Mouse (Mus musculus): ENCODE measurements around the gene Nkx1-2. TPM values are rescaled to one million over a fixed set of nuclear protein-coding genes. Genes with fewer than 3 reads are reported as not detected.

Gene Nkx1-2
- polyA plus RNA-seq, 1 experiment from 2014 or later = 0.80 TPM

DNA sequence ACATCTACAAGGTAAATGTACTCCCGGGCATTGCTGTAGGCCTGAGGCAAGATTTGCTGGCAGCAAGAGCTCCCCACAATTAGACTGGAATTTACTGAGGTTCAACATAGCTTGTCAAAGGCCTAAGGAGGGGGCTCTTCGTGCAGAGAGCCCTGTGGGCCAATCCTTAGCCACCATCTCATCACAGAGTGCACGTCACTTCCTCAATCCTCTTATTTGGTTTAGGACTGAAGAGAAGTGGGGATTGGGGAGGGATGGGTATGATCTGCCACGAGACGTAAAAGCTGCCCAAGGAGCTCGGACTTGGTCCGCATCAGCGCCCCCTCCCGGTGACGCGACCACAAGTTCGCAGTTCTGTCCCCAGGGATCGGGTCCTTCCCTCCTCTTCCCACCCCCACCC, 23.8 kb downstream of the Nkx1-2 start:
- peak; percentile 85 for DNase-seq (ENCODE audit: low spot score)
- Histone ChIP-seq H3K27me3 (ENCODE audit: low read depth, poor library complexity, severe bottlenecking) (peaks cover 37% of the 10 kb centered on the region), H3K27ac (replicated peaks) (peak overlapping the region; percentile 93), H3K36me3 (no peaks in the 10 kb centered on the region), H3K4me1 (peaks cover 33% of the 10 kb centered on the region), H3K4me3 (peak overlapping the region; percentile 82), H3K9me3 (replicated peaks) (no peaks in the 10 kb centered on the region)
- 1% methylated on average over 13 of the region's 13 CpGs for WGBS

DNA sequence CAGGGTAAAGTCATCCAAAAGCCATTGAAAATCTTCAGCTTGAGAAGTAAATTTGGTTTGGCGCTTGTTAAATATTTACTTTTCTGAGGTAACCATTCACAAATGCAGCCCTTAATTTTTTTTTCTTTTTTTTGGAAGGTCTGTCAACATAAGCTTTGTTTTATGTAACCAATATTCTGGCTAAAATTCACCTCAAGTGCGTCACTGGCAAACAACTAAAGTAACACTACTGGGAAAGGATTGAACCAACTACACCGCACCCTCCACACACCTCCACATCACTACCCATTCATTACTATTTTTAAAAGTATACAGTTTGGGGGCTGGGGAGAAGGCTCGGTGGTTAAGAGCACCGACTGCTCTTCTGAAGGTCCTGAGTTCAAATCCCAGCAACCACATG, 24.8 kb downstream of the Nkx1-2 start:
- H3K9me3 ChIP-seq (replicated peaks) = no peaks in the 10 kb centered on the region
- 98% methylated on average over 5 of the region's 5 CpGs for WGBS

DNA sequence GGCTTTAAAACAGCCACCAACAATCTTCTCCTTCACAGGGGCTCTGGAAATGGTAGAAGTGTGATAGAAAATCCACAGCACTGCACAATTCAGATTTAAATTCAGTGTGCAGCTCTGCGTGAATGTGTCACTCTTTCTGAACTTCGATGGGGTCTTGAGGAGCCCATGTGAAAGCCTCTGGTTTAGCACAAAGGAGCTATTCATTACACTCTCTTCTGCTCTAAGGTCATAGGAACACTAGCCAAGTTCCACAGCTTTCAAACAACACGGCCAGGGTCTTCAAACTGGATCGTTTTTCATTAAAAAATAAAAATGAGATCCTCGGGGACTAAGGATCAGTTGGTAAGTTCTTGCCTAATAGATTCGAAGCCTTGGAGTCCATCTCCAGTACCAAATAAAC, 26.2 kb downstream of the Nkx1-2 start:
- H3K27me3 ChIP-seq (ENCODE audit: low read depth, poor library complexity, severe bottlenecking) = peaks cover 16% of the 10 kb centered on the region
- peaks cover 33% of the 10 kb centered on the region for H3K4me1 ChIP-seq
- H3K9me3 ChIP-seq (replicated peaks) = no peaks in the 10 kb centered on the region
- WGBS = 70% methylated on average over 6 of the region's 6 CpGs
- no peak for DNase-seq (ENCODE audit: low spot score)
- peaks cover 16% of the 10 kb centered on the region for H3K36me3 ChIP-seq
- H3K27ac ChIP-seq (replicated peaks) = no peak overlapping the region; the same call in 1 of the 2 replicates
- no peak overlapping the region for H3K4me3 ChIP-seq

More for the DNA sequence above, 24.8 kb downstream of the Nkx1-2 start:
- H3K4me3 ChIP-seq = no peak overlapping the region
- peaks cover 33% of the 10 kb centered on the region for H3K4me1 ChIP-seq
- DNase-seq (ENCODE audit: low spot score) = no peak
- peaks cover 1% of the 10 kb centered on the region for H3K36me3 ChIP-seq
- H3K27me3 ChIP-seq (ENCODE audit: low read depth, poor library complexity, severe bottlenecking) = peaks cover 28% of the 10 kb centered on the region
- H3K27ac ChIP-seq (replicated peaks) = no peak overlapping the region

- Histone ChIP-seq H3K36me3 (peaks cover 20% of the 10 kb centered on the region), H3K4me1 (peaks cover 33% of the 10 kb centered on the region), H3K4me3 (no peak overlapping the region), H3K27ac (replicated peaks) (no peak overlapping the region), H3K27me3 (ENCODE audit: low read depth, poor library complexity, severe bottlenecking) (peaks cover 11% of the 10 kb centered on the region), H3K9me3 (replicated peaks) (no peaks in the 10 kb centered on the region)
- DNase-seq (ENCODE audit: low spot score) = no peak
- 85% methylated on average over 3 of the region's 3 CpGs for WGBS
These were observed 26.7 kb downstream of the Nkx1-2 start for GRCm38 (mm10) chr7:132572738-132573137.

DNA sequence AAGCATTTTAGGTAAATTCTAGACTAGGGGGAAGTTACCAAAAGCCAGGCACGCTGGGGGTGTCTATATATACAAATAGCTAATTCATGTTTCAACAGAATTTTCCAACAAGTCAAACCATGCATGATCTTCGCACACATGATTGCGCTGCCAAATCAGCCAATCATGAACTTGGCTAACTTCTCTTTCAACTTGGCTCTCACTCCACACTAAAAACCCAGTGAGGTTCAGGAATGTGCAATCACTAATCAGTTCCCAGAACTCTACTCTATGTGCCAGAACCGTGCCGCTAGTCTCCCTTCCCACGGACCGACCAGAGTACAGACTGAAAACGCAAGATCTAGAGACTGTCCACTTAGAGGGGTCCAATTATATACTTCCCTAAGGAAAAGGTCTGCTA, 28.0 kb downstream of the Nkx1-2 start:
- Histone ChIP-seq H3K27ac (replicated peaks) (no peak overlapping the region), H3K4me3 (no peak overlapping the region), H3K4me1 (peaks cover 30% of the 10 kb centered on the region), H3K9me3 (replicated peaks) (no peaks in the 10 kb centered on the region), H3K27me3 (ENCODE audit: low read depth, poor library complexity, severe bottlenecking) (no peaks in the 10 kb centered on the region), H3K36me3 (peaks cover 30% of the 10 kb centered on the region)
- WGBS = 95% methylated on average over 8 of the region's 8 CpGs
- no peak for DNase-seq (ENCODE audit: low spot score)

GRCm38 (mm10) chr7:132570071-132570470, 29.4 kb downstream of the Nkx1-2 start:
- peaks cover 21% of the 10 kb centered on the region for H3K4me1 ChIP-seq
- no peak for DNase-seq (ENCODE audit: low spot score)
- no peaks in the 10 kb centered on the region for H3K27me3 ChIP-seq (ENCODE audit: low read depth, poor library complexity, severe bottlenecking)
- no peaks in the 10 kb centered on the region for H3K9me3 ChIP-seq (replicated peaks)
- H3K4me3 ChIP-seq = no peak overlapping the region
- H3K27ac ChIP-seq (replicated peaks) = no peak overlapping the region
- 87% methylated on average over 5 of the region's 5 CpGs for WGBS
- peaks cover 42% of the 10 kb centered on the region for H3K36me3 ChIP-seq

GRCm38 (mm10) chr7:132568817-132569216, 30.6 kb downstream of the Nkx1-2 start:
- Histone ChIP-seq H3K36me3 (peaks cover 55% of the 10 kb centered on the region), H3K27ac (replicated peaks) (no peak overlapping the region), H3K4me3 (no peak overlapping the region), H3K27me3 (ENCODE audit: low read depth, poor library complexity, severe bottlenecking) (no peaks in the 10 kb centered on the region), H3K9me3 (replicated peaks) (no peaks in the 10 kb centered on the region), H3K4me1 (peaks cover 13% of the 10 kb centered on the region)
- DNase-seq (ENCODE audit: low spot score) = no peak
- WGBS = 93% methylated on average over 6 of the region's 6 CpGs

GRCm38 (mm10) chr7:132565831-132566230, 33.6 kb downstream of the Nkx1-2 start:
- Histone ChIP-seq H3K4me3 (no peak overlapping the region), H3K9me3 (replicated peaks) (no peaks in the 10 kb centered on the region), H3K36me3 (peaks cover 84% of the 10 kb centered on the region), H3K4me1 (no peaks in the 10 kb centered on the region), H3K27ac (replicated peaks) (no peak overlapping the region), H3K27me3 (ENCODE audit: low read depth, poor library complexity, severe bottlenecking) (no peaks in the 10 kb centered on the region)
- DNase-seq (ENCODE audit: low spot score) = no peak
- WGBS = 81% methylated on average over 1 of the region's 1 CpGs

DNA sequence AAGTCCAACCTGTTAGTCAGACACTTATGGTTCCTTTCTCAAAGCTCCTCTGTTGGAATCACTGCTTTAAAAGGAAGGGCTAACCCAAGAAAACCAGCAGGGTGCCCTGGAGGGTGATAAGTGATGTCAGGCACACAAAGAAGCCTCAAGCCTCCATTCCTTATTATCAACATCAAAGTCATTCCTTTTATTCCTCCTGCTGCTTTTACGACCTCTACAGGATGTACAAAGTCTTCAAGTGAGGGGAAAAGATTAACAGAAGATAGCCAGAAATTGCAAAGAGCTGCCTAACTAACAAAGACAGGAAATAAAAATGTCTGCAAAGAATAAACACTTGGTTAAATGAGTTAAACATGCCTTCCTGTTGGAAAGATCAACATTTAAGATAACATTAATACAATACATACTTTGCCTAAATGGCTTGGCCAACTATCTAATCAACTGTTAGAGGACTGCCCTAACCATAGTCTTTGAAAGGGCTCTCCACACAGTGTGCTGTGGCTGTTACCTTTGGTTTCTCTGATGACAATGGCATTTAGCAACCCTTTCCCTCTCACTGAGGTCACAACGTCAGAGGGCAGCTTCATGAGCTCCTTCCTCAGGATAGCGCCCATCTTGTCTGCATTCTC, 40.2 kb downstream of the Nkx1-2 start:
- no peaks in the 10 kb centered on the region for H3K9me3 ChIP-seq (replicated peaks)
- no peak overlapping the region for H3K27ac ChIP-seq (replicated peaks)
- no peak overlapping the region for H3K4me3 ChIP-seq
- H3K36me3 ChIP-seq = peaks cover 77% of the 10 kb centered on the region
- no peaks in the 10 kb centered on the region; the same call in 1 of the 2 replicates for H3K27me3 ChIP-seq (ENCODE audit: low read depth, poor library complexity, severe bottlenecking)
- 76% methylated on average over 3 of the region's 3 CpGs for WGBS
- DNase-seq (ENCODE audit: low spot score) = no peak
- H3K4me1 ChIP-seq = 0 out of 2 replicates have a peak, but pooled peaks cover 3% of the 10 kb centered on the region

DNA sequence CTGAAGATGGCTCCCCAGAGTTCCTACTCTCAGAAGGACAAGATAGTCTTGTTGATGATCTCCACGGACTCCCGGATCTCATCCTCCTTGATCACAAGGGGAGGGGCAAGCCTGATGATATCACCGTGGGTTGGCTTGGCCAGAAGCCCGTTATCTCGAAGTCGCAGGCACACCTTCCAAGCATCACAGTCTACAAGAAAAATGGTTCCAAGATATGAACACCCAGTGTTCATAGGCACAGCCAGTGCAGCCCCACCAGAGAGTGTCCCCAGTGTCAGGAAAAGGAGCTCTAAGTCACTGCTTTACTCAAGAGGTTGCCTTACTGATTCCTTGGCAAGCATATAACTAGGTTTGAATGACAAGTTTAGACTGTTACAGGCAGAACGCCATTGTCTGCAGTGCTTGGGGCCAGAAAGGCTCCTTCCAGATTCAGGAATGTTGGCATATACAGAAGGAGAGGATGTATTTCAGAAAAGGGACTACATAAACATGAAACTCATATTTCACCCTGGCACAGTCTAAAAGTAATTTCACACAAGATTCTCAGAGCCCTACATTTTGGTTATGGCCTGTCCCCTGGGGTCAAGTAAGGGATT, 41.2 kb downstream of the Nkx1-2 start:
- no peaks in the 10 kb centered on the region; the same call in 1 of the 2 replicates for H3K27me3 ChIP-seq (ENCODE audit: low read depth, poor library complexity, severe bottlenecking)
- no peak overlapping the region for H3K27ac ChIP-seq (replicated peaks)
- DNase-seq (ENCODE audit: low spot score) = no peak
- no peaks in the 10 kb centered on the region for H3K9me3 ChIP-seq (replicated peaks)
- 0 out of 2 replicates have a peak, but pooled peaks cover 3% of the 10 kb centered on the region for H3K4me1 ChIP-seq
- no peak overlapping the region for H3K4me3 ChIP-seq
- 94% methylated on average over 7 of the region's 7 CpGs for WGBS
- peaks cover 67% of the 10 kb centered on the region for H3K36me3 ChIP-seq

DNA sequence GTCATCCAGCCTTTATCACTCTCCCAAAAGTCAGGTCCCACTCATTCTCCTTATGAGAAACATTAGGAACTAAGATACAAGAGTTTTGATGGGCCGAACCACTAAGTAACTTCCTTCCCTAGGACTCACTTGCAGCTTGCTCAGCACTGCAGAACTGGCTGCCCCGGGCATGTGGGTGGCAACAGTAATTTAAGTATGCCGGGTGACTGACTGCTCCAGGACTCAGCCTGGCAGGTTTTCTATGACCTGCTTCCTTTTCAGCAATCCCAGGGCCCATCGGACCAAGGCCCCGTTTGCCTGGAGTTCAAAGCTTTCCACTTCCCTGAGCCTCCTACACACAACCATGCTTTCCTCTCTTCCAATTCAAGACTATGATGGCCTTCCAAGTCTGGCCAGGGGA, 42.9 kb downstream of the Nkx1-2 start:
- Histone ChIP-seq H3K9me3 (replicated peaks) (no peaks in the 10 kb centered on the region), H3K36me3 (peaks cover 50% of the 10 kb centered on the region), H3K4me3 (no peak overlapping the region), H3K27ac (replicated peaks) (no peak overlapping the region), H3K4me1 (0 out of 2 replicates have a peak, but pooled peaks cover 3% of the 10 kb centered on the region), H3K27me3 (ENCODE audit: low read depth, poor library complexity, severe bottlenecking) (no peaks in the 10 kb centered on the region; the same call in 1 of the 2 replicates)
- WGBS = 91% methylated on average over 5 of the region's 5 CpGs
- no peak for DNase-seq (ENCODE audit: low spot score)

GRCm38 (mm10) chr7:132555911-132556310, 43.5 kb downstream of the Nkx1-2 start:
- no peak for DNase-seq (ENCODE audit: low spot score)
- Histone ChIP-seq H3K4me3 (no peak overlapping the region), H3K9me3 (replicated peaks) (no peaks in the 10 kb centered on the region), H3K27me3 (ENCODE audit: low read depth, poor library complexity, severe bottlenecking) (no peaks in the 10 kb centered on the region; the same call in 1 of the 2 replicates), H3K36me3 (peaks cover 44% of the 10 kb centered on the region), H3K27ac (replicated peaks) (no peak overlapping the region), H3K4me1 (peaks cover 7% of the 10 kb centered on the region; the same call in 1 of the 2 replicates)
- 64% methylated on average over 4 of the region's 4 CpGs for WGBS

GRCm38 (mm10) chr7:132554091-132554490, 45.3 kb downstream of the Nkx1-2 start:
- H3K36me3 ChIP-seq = peaks cover 25% of the 10 kb centered on the region
- H3K27me3 ChIP-seq (ENCODE audit: low read depth, poor library complexity, severe bottlenecking) = no peaks in the 10 kb centered on the region; the same call in 1 of the 2 replicates
- H3K27ac ChIP-seq (replicated peaks) = no peak overlapping the region
- no peaks in the 10 kb centered on the region for H3K9me3 ChIP-seq (replicated peaks)
- no peak overlapping the region for H3K4me3 ChIP-seq
- no peak for DNase-seq (ENCODE audit: low spot score)
- WGBS = 86% methylated on average over 2 of the region's 2 CpGs
- H3K4me1 ChIP-seq = peaks cover 7% of the 10 kb centered on the region; the same call in 1 of the 2 replicates

All from midbrain, embryonic 10.5 days (tissue).